Mouse (Mus musculus) heart, postnatal 0 days (tissue): ENCODE measurements at regions not wholly inside any gene's neighbourhood (a gene's known extent, or its start where the extent isn't known, plus 50 kb on each side); places are given as distances from the start of the nearest gene placed in this dataset.

Experiments used
- ATAC-seq: fragments of 200-750 bp; cut with Nextera tagmentation; 2 replicates; pipeline ENCODE4 v1.8.0; 2017; ENCODE audit warnings: low read depth, moderate number of reproducible peaks, moderate library complexity; ENCODE audit not compliant: insufficient read depth
- DNase-seq: peaks from one replicate; pipeline ENCODE4 v3.0.0-alpha.2; 2016; ENCODE audit warnings: low spot score
- H3K27ac ChIP-seq: fragments of 300-500 bp; sonication (generic); 2 replicates; pipeline ENCODE4 v1.5.1; 2014; ENCODE audit warnings: low read depth, mild to moderate bottlenecking
- H3K27me3 ChIP-seq: fragments of 300-500 bp; sonication (generic); 2 replicates; pipeline ENCODE4 v1.6.1; 2014; ENCODE audit warnings: low read length, mixed read lengths; ENCODE audit not compliant: control insufficient read depth, insufficient read depth
- H3K36me3 ChIP-seq: fragments of 300-500 bp; sonication (generic); replicated peaks from 2 replicates; pipeline ENCODE4 v1.6.1; 2014; ENCODE audit warnings: low read length, mixed read lengths; ENCODE audit not compliant: control insufficient read depth, insufficient read depth
- H3K4me1 ChIP-seq: fragments of 300-500 bp; sonication (generic); 2 replicates; pipeline ENCODE4 v1.6.1; 2014; ENCODE audit warnings: antibody characterized with exemption; ENCODE audit not compliant: control insufficient read depth, insufficient read depth
- H3K4me2 ChIP-seq: fragments of 300-500 bp; sonication (generic); 2 replicates; pipeline ENCODE4 v1.6.1; 2014; ENCODE audit warnings: low read depth, mild to moderate bottlenecking, low read length, moderate library complexity
- H3K4me3 ChIP-seq: fragments of 300-500 bp; sonication (generic); 2 replicates; pipeline ENCODE4 v1.5.1; 2014; ENCODE audit warnings: low read depth, low read length
- H3K9ac ChIP-seq: fragments of 300-500 bp; sonication (generic); replicated peaks from 2 replicates; pipeline ENCODE4 v1.6.1; 2014; ENCODE audit warnings: low read depth, low read length, mixed read lengths
- H3K9me3 ChIP-seq: fragments of 300-500 bp; sonication (generic); replicated peaks from 2 replicates; pipeline ENCODE4 v1.6.1; 2016; ENCODE audit warnings: low read length; ENCODE audit not compliant: control insufficient read depth
- CTCF ChIP-seq: IDR thresholded peaks from 2 replicates; pipeline ENCODE4 v1.5.1; 2016; ENCODE audit warnings: antibody characterized with exemption, control low read depth, low read depth
- EP300 ChIP-seq: IDR thresholded peaks from 2 replicates; pipeline ENCODE4 v1.6.1; 2016; ENCODE audit warnings: antibody characterized with exemption, low read depth
- WGBS: fragments of 180-500 bp; shearing (Covaris S2); extraction: QIAGEN DNeasy Blood & Tissue Kit; methylation state at CpG from one replicate; pipeline ENCODE4 v1.1.7; 2014; 5-methylcytosine and 5-hydroxymethylcytosine counted together

DNA sequence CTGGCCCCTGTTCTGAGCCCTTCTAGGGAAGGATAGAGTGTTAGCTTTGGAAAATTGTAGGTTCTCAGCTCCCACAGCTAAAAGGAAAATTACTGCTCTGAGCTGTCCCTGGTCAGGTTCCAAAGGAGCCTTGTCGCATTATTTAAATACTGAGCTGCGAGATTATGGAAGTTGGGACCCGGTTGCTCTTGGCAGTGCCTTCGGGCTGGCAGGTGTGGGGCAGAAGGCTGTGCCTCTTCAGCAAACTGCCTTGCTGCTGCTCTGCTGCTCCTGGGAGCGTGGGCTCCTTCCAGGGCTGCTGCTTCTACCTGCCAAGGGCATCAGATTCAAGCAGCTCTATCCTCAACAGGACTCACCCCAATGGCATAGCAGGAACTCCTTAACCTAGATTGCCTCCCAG lies 268.1 kb downstream of the Maf start:
- no peak overlapping the region for H3K4me3 ChIP-seq
- H3K36me3 ChIP-seq = no peaks in the 10 kb centered on the region
- no peaks in the 10 kb centered on the region for H3K9me3 ChIP-seq
- no peak for ATAC-seq
- TF ChIP-seq CTCF (no peak), EP300 (no peak)
- no peak overlapping the region for H3K9ac ChIP-seq
- no peak overlapping the region for H3K4me2 ChIP-seq
- DNase-seq = no peak
- WGBS = 59% methylated on average over 5 of the region's 5 CpGs
- no peaks in the 10 kb centered on the region for H3K27me3 ChIP-seq
- no peaks in the 10 kb centered on the region for H3K4me1 ChIP-seq
- no peak overlapping the region for H3K27ac ChIP-seq

DNA sequence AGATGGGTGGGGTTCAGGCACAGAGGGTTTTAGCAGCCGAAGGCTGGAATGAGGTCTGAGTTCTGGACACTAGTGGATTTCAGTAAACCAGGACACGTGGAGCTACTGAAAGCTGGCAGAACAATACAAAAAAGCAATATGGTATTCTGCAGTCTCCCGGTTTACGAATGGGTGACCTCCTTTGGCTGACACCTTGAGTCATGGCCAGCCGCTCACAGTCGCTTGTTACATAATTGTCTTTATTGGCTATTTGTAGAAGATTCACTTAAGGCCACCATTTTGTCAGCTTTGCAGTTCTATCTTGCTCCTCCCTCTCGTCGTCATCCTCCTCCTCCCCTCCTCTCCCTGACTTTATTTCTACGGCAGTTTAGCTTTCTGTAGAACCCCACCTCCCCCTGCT lies 269.6 kb downstream of the Maf start:
- Histone ChIP-seq H3K36me3 (no peaks in the 10 kb centered on the region), H3K4me1 (no peaks in the 10 kb centered on the region), H3K9me3 (no peaks in the 10 kb centered on the region), H3K27me3 (no peaks in the 10 kb centered on the region), H3K4me2 (no peak overlapping the region), H3K27ac (no peak overlapping the region), H3K9ac (no peak overlapping the region), H3K4me3 (no peak overlapping the region)
- WGBS = 85% methylated on average over 9 of the region's 9 CpGs
- ATAC-seq (no peak), DNase-seq (no peak)
- TF ChIP-seq EP300 (no peak), CTCF (no peak)

DNA sequence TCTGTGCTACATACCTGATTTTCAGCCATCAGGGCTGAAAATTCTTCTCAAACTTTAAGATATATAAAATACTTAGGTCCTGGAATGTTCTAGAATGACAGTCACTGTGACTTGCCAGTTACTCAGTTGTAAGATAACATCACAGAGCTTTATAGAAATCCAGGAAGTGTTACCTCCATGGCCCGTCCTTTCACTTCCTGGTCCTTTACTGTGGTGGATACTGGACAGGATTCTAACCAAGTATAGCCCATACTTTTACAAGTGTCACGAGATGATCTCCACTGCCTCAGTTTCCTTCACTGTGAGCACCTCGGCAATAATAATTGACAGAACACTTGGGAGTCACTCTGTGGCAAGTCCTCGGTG lies 271.3 kb downstream of the Maf start:
- H3K27ac ChIP-seq = no peak overlapping the region
- no peak for ATAC-seq
- H3K4me3 ChIP-seq = no peak overlapping the region
- no peak overlapping the region for H3K4me2 ChIP-seq
- no peaks in the 10 kb centered on the region for H3K36me3 ChIP-seq
- H3K9me3 ChIP-seq = no peaks in the 10 kb centered on the region
- no peak overlapping the region for H3K9ac ChIP-seq
- no peaks in the 10 kb centered on the region for H3K4me1 ChIP-seq
- WGBS = 76% methylated on average over 4 of the region's 4 CpGs
- no peaks in the 10 kb centered on the region for H3K27me3 ChIP-seq
- DNase-seq = no peak
- TF ChIP-seq CTCF = no peak
- no peak for TF ChIP-seq EP300

DNA sequence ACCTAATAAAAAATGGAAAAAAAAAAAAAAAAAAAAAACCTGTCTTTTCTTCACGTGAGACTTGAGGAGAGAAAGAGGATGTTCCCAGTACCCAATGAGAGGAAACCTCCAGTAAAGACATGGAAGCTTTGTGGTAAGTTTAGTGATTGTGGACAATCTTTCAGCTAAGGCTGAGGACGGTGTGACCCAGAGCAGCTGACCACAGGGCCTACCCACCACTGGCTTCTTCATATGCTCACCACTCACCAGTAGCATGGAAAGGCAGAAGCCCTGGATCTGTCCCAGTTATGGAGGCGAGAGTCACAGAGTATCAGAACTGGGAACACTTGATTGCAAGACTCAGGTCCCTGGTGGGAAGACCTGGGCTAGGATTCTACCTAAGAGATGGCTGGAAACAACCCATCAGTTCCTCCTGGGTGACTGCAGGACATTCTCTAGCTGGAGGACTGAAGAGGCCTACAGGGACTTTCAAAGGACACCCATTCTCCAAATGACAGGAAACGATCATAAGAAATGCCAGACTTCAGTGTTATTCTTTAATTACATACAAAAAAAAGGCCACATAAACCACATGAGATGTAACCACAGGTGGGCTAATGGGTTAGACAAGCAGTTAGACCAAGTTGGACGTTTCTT lies 271.8 kb downstream of the Maf start:
- DNase-seq (no peak), ATAC-seq (no peak)
- Histone ChIP-seq H3K9ac (no peak overlapping the region), H3K36me3 (no peaks in the 10 kb centered on the region), H3K27ac (no peak overlapping the region), H3K4me1 (no peaks in the 10 kb centered on the region), H3K4me3 (no peak overlapping the region), H3K4me2 (no peak overlapping the region), H3K9me3 (no peaks in the 10 kb centered on the region), H3K27me3 (no peaks in the 10 kb centered on the region)
- TF ChIP-seq EP300 (no peak), CTCF (no peak)
- WGBS = 85% methylated on average over 5 of the region's 5 CpGs

DNA sequence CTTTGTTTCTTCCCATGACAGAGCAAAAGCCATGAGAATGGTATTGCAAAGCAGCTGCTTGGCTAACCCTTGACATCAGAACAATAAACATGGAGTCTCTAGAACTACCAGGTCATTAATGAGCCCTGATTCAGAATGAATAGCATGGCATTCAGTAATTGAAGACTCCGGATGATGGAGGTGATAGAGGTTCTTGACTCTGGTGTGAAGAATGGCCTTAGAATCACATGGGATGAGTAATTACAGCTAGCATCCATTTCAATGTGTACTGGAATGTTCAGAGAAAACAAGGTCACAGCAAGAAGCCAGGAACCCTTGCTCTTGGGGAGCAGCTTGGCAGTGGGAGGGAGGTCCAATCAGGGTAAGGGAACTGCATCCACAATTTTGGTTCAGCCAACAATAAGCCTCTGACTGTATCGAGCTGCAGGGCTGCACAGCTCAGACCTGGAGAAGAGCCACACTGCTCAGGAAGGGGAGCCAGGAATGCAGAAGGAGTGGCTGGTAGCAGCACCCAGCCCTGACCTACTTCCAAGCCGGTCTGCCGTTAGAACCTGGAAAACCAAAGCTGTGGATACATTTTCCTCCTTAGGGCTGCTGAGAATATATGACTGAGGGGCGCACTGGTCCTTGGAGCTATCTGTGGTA lies 275.1 kb downstream of the Maf start:
- Histone ChIP-seq H3K4me2 (no peak overlapping the region), H3K36me3 (no peaks in the 10 kb centered on the region), H3K9ac (no peak overlapping the region), H3K9me3 (no peaks in the 10 kb centered on the region), H3K4me1 (no peaks in the 10 kb centered on the region), H3K27me3 (no peaks in the 10 kb centered on the region), H3K27ac (no peak overlapping the region), H3K4me3 (no peak overlapping the region)
- WGBS = 58% methylated on average over 5 of the region's 5 CpGs
- no peak for ATAC-seq
- DNase-seq = no peak
- TF ChIP-seq CTCF (no peak), EP300 (no peak)

DNA sequence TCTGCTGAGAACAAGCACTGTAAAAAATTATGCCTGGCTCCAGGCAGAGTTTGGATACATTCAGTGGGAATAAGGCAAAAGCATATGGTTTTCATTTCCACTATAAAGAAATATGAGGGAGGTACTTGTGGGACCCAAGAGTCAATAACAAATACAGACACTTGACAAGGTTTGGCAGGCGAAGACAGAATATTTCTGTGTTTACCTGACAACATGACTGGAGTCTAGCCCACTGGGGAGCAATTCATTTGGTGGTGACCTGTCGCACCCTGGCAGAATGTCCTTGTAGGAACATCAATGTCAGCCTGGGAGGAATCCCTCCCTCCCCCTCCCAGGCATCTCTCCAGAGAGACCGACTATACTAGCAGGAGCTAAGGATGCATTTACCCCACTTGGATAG lies 276.8 kb downstream of the Maf start:
- Histone ChIP-seq H3K27ac (no peak overlapping the region), H3K9ac (no peak overlapping the region), H3K36me3 (no peaks in the 10 kb centered on the region), H3K4me1 (no peaks in the 10 kb centered on the region), H3K27me3 (no peaks in the 10 kb centered on the region), H3K4me3 (no peak overlapping the region), H3K9me3 (no peaks in the 10 kb centered on the region), H3K4me2 (no peak overlapping the region)
- no peak for DNase-seq
- no peak for ATAC-seq
- TF ChIP-seq EP300 (no peak), CTCF (no peak)
- 58% methylated on average over 3 of the region's 3 CpGs for WGBS
